Mouse (Mus musculus) embryonic facial prominence, embryonic 15.5 days (tissue): Measurements from ENCODE around the gene Wdr75. TPM values are rescaled to one million over a fixed set of nuclear protein-coding genes. Genes with fewer than 3 reads are reported as not detected.

ENCODE experiments used
- ATAC-seq: fragments of 200-750 bp; cut with Nextera tagmentation; 2 replicates; pipeline ENCODE4 v1.8.0; 2017; ENCODE audit warnings: low read depth, moderate TSS enrichment; ENCODE audit not compliant: insufficient number of reproducible peaks, low FRiP score, low TSS enrichment
- H3K27ac ChIP-seq: fragments of 300-500 bp; sonication (generic); replicated peaks from 2 replicates; pipeline ENCODE4 v1.5.1; 2015; ENCODE audit warnings: mild to moderate bottlenecking, inconsistent platforms
- H3K27me3 ChIP-seq: fragments of 300-500 bp; sonication (generic); 2 replicates; pipeline ENCODE4 v1.6.1; 2015; ENCODE audit warnings: inconsistent platforms
- H3K36me3 ChIP-seq: fragments of 300-500 bp; sonication (generic); 2 replicates; pipeline ENCODE4 v1.6.1; 2015; ENCODE audit warnings: mild to moderate bottlenecking, inconsistent platforms
- H3K4me1 ChIP-seq: fragments of 300-500 bp; sonication (generic); 2 replicates; pipeline ENCODE4 v1.6.1; 2015; ENCODE audit warnings: inconsistent platforms
- H3K4me2 ChIP-seq: fragments of 300-500 bp; sonication (generic); replicated peaks from 2 replicates; pipeline ENCODE4 v1.6.1; 2015; ENCODE audit warnings: mild to moderate bottlenecking, inconsistent platforms
- H3K4me3 ChIP-seq: fragments of 300-500 bp; sonication (generic); replicated peaks from 2 replicates; pipeline ENCODE4 v1.5.1; 2015; ENCODE audit warnings: mild to moderate bottlenecking, inconsistent platforms
- H3K9ac ChIP-seq: fragments of 300-500 bp; sonication (generic); 2 replicates; pipeline ENCODE4 v1.6.1; 2015; ENCODE audit warnings: inconsistent platforms
- H3K9me3 ChIP-seq: fragments of 300-500 bp; sonication (generic); replicated peaks from 2 replicates; pipeline ENCODE4 v1.6.1; 2016; ENCODE audit warnings: inconsistent platforms
- WGBS: fragments of 180-500 bp; shearing (Covaris S2); methylation state at CpG from one replicate; pipeline ENCODE4 v1.1.7; 2015; 5-methylcytosine and 5-hydroxymethylcytosine counted together
- polyA plus RNA-seq: library from polyadenylated mRNA; unstranded; fragments of >200 nt; fragmentation: Nextera tagmentation; extraction: Ambion mirVana; gene quantifications from 2 replicates; pipeline ENCODE4 v1.2.1, GENCODE M21; 2015

Gene Wdr75
- polyA plus RNA-seq, 1 experiment from 2014 or later: 64.0 TPM

DNA sequence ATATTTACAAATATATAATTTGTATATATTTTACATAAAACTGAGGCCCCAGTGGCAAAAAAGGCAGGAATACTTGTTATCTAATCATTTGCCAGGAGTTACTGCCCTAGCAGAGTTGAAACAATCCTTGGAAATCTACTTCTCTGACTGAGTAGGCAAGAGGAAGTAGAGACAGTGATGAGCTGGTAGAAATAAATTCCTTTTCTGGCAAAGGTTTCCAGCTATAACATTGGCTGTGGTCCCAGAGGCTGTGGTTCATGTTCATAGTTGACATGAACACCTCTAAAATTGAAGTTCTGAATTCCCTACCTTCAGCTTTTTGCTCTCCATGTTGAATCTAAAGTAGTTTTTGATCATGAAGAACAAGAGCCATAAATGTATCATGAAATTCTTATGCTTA, 43.3 kb downstream of the Wdr75 start:
- Histone ChIP-seq H3K36me3 (no peaks in the 10 kb centered on the region), H3K4me2 (no peak overlapping the region), H3K9ac (no peak overlapping the region), H3K4me3 (no peak overlapping the region), H3K27ac (no peak overlapping the region), H3K27me3 (no peaks in the 10 kb centered on the region), H3K9me3 (no peaks in the 10 kb centered on the region), H3K4me1 (no peaks in the 10 kb centered on the region)
- ATAC-seq: no peak

DNA sequence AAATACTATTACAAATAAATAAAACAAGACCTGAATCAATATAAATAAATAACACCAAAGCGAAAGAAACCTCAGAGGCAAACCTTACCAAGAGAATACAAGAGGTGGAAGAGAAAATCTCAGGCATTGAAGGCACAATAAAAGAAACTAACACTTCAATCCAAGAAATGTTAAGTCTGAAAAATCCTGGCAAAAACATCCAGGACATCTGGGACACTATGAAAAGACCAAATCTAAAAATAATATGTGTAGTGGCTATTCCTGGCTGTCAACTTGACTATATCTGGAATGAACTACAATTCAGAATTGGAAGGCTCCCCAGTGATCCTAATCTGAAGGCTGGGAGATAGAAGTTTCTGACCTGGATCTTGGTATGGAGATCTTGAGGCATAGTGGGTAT, 50.5 kb downstream of the Wdr75 start:
- no peaks in the 10 kb centered on the region for H3K27me3 ChIP-seq
- H3K4me1 ChIP-seq: no peaks in the 10 kb centered on the region
- H3K9me3 ChIP-seq: no peaks in the 10 kb centered on the region
- H3K9ac ChIP-seq: no peak overlapping the region
- no peak overlapping the region for H3K4me3 ChIP-seq
- ATAC-seq: no peak
- H3K36me3 ChIP-seq: no peaks in the 10 kb centered on the region
- H3K27ac ChIP-seq: no peak overlapping the region
- 91% methylated on average over 1 of the region's 1 CpGs for WGBS
- no peak overlapping the region for H3K4me2 ChIP-seq

DNA sequence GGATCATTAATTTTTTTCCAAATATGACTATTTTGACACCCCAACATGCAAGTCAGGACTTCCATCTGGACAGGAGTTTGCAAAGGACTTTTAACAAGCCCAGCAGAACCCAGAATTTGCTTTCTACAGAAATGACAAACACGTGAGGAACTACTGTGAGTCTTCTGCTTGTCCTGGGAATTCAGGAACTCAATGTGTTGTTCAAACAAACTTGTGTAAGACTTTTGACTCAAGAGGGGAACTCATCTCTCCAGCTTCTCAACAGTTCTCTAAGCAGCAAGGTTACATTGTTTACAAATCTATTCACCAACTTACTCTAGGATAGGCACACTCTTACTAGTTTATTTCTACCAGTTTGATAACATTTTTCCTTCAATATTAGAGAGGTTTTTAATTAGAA, 63.1 kb downstream of the Wdr75 start:
- Histone ChIP-seq H3K27me3 (no peaks in the 10 kb centered on the region), H3K4me3 (no peak overlapping the region), H3K4me2 (no peak overlapping the region), H3K9ac (no peak overlapping the region), H3K4me1 (peaks cover 11% of the 10 kb centered on the region; the same call in 1 of the 2 replicates), H3K36me3 (no peaks in the 10 kb centered on the region), H3K9me3 (no peaks in the 10 kb centered on the region), H3K27ac (no peak overlapping the region)
- 48% methylated on average over 1 of the region's 1 CpGs for WGBS
- ATAC-seq: no peak

- WGBS: 13% methylated on average over 5 of the region's 5 CpGs
- H3K9ac ChIP-seq: no peak overlapping the region
- H3K27me3 ChIP-seq: no peaks in the 10 kb centered on the region
- no peaks in the 10 kb centered on the region for H3K9me3 ChIP-seq
- H3K4me2 ChIP-seq: no peak overlapping the region
- H3K4me3 ChIP-seq: no peak overlapping the region
- no peaks in the 10 kb centered on the region for H3K36me3 ChIP-seq
- 0 out of 2 replicates have a peak overlapping the region, but pooled peaks have one; percentile 19 for H3K27ac ChIP-seq
- no peak for ATAC-seq
- peaks cover 20% of the 10 kb centered on the region for H3K4me1 ChIP-seq
Observed at GRCm38 (mm10) chr1:45860349-45860748, 65.4 kb downstream of the Wdr75 start.

DNA sequence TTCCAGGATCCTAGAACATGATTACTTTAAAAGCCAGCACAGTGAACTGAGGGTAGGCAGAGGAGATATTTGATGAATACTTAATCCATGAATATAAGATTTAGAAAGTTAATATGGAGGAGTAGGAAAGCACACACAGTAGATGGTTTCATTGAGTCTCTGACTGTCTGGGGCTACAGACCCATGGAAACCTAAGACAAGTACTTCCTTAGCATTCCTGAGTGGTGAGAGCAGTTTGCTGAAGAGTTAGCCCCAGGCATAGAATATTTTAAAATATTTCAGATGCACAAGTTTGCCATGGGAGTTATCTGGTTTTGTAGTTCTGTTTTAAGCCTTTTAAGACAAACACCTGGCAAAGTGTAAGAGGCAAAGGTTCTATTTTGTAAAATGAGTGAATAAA, 66.2 kb downstream of the Wdr75 start:
- Histone ChIP-seq H3K27ac (no peak overlapping the region), H3K9ac (no peak overlapping the region), H3K4me3 (no peak overlapping the region), H3K4me1 (peaks cover 26% of the 10 kb centered on the region), H3K36me3 (no peaks in the 10 kb centered on the region), H3K9me3 (no peaks in the 10 kb centered on the region), H3K27me3 (no peaks in the 10 kb centered on the region), H3K4me2 (no peak overlapping the region)
- no peak for ATAC-seq

- Histone ChIP-seq H3K9ac (no peak overlapping the region), H3K9me3 (no peaks in the 10 kb centered on the region), H3K4me3 (no peak overlapping the region), H3K27me3 (no peaks in the 10 kb centered on the region), H3K4me1 (peaks cover 26% of the 10 kb centered on the region), H3K27ac (no peak overlapping the region), H3K4me2 (no peak overlapping the region), H3K36me3 (no peaks in the 10 kb centered on the region)
- ATAC-seq: no peak
- WGBS: 92% methylated on average over 3 of the region's 3 CpGs
Observed at GRCm38 (mm10) chr1:45863641-45864040, 68.7 kb downstream of the Wdr75 start.

- 0 out of 2 replicates have a peak, but pooled peaks have one; percentile 57 for ATAC-seq
- H3K4me2 ChIP-seq: no peak overlapping the region
- H3K27ac ChIP-seq: 0 out of 2 replicates have a peak overlapping the region, but pooled peaks have one; percentile 45
- H3K4me1 ChIP-seq: peaks cover 24% of the 10 kb centered on the region
- 23% methylated on average over 4 of the region's 4 CpGs for WGBS
- H3K27me3 ChIP-seq: no peaks in the 10 kb centered on the region
- H3K36me3 ChIP-seq: no peaks in the 10 kb centered on the region
- H3K9me3 ChIP-seq: no peaks in the 10 kb centered on the region
- no peak overlapping the region for H3K9ac ChIP-seq
- H3K4me3 ChIP-seq: no peak overlapping the region
Observed at GRCm38 (mm10) chr1:45864564-45865014, 69.6 kb downstream of the Wdr75 start.

DNA sequence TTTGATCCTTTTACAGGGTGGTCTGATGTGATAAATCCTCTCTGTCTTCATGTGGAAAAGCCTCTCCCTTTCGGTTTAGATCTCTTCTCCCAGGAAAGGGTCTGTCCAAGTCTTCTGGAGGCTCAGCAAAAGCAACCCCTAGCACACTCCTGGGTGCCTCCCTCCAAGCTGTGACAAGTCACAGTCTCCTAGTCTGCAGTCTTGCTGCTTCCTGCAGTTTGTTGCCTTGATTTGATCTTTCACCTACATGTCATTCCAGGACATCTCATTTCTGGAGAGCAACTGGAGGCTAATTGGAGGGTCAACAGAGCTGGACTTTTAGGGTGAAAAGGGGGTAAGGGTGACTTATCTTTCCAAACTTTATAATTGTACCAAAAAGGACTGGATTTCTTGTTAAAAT, 70.3 kb downstream of the Wdr75 start:
- Histone ChIP-seq H3K9ac (no peak overlapping the region), H3K4me2 (no peak overlapping the region), H3K4me3 (no peak overlapping the region), H3K9me3 (no peaks in the 10 kb centered on the region), H3K27ac (no peak overlapping the region), H3K4me1 (peaks cover 16% of the 10 kb centered on the region), H3K36me3 (no peaks in the 10 kb centered on the region), H3K27me3 (no peaks in the 10 kb centered on the region)
- no peak for ATAC-seq
- WGBS: 19% methylated on average over 1 of the region's 1 CpGs

DNA sequence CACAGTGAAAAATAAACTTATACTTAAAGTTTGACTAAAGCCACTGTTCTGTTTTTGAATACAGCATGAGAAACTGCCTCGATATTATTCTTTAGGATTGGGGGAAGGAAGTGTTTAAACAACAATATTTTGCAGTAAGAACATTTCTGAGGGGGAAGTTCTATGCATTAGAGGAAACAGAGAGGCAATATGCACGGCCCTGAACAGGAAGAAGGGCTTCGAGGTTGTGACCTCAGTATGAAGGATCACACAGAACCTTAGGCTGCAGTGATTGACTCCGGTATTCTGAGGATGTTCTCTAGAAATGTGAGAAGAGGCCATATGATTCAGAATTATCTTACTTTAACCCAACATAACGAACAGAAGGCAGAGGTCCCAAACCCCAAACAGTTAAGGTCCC, 70.8 kb downstream of the Wdr75 start:
- no peak for ATAC-seq

DNA sequence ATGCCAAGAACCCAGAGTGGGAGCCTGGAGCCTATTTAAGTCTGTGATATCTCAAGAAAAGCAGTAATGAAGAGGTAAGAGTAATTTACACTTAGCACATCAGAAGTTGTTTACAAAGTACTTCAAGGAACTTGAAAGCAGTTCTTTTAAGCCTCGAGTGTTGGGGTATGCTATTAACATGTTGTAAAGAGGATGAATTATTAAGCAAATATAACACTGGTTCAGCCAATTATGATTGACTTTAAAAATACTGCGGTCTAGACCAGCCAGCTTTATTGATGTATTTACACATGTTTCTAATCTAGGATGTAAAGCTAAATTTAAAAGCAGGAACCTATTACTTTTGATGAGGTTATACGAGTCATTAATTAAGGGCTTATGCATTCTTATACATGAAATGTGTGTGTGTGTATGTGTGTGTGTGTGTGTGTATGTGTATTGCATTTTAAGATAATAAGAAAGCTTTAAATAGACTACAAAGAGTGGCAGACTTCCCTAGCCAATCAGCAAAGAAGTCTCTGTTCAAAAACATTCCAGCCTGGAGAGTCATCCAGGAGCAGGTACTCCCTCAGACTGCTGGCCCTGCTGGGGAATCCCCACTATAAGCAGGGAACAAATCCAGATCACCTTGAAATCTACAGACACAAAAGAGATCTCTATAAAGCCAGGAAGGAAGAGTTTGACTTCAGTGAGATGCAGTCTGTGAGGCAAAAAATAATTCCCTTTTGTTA, 71.5 kb downstream of the Wdr75 start:
- H3K4me3 ChIP-seq: no peak overlapping the region
- no peak for ATAC-seq
- peaks cover 15% of the 10 kb centered on the region for H3K4me1 ChIP-seq
- H3K9me3 ChIP-seq: no peaks in the 10 kb centered on the region
- WGBS: 24% methylated on average over 3 of the region's 3 CpGs
- H3K27me3 ChIP-seq: no peaks in the 10 kb centered on the region
- H3K4me2 ChIP-seq: no peak overlapping the region
- H3K36me3 ChIP-seq: no peaks in the 10 kb centered on the region
- no peak overlapping the region for H3K9ac ChIP-seq
- H3K27ac ChIP-seq: no peak overlapping the region; the same call in 1 of the 2 replicates

More for the DNA sequence above, 70.8 kb downstream of the Wdr75 start:
- Histone ChIP-seq H3K9me3 (no peaks in the 10 kb centered on the region), H3K27me3 (no peaks in the 10 kb centered on the region), H3K27ac (no peak overlapping the region; the same call in 1 of the 2 replicates), H3K9ac (no peak overlapping the region), H3K4me3 (no peak overlapping the region), H3K4me2 (no peak overlapping the region), H3K36me3 (no peaks in the 10 kb centered on the region), H3K4me1 (peaks cover 15% of the 10 kb centered on the region)
- 34% methylated on average over 5 of the region's 5 CpGs for WGBS

- Histone ChIP-seq H3K36me3 (no peaks in the 10 kb centered on the region), H3K4me3 (no peak overlapping the region), H3K9me3 (no peaks in the 10 kb centered on the region), H3K27ac (no peak overlapping the region), H3K9ac (no peak overlapping the region), H3K4me1 (peaks cover 15% of the 10 kb centered on the region), H3K4me2 (no peak overlapping the region), H3K27me3 (no peaks in the 10 kb centered on the region)
- ATAC-seq: no peak
- 79% methylated on average over 1 of the region's 1 CpGs for WGBS
Observed at GRCm38 (mm10) chr1:45868050-45868449, 73.1 kb downstream of the Wdr75 start.
